Mouse (Mus musculus): ENCODE results near the gene Eva1b. TPM values are rescaled to one million over a fixed set of nuclear protein-coding genes. Genes with fewer than 3 reads are reported as not detected.

Gene Eva1b
- 10 to 100 TPM; 36.3 to 41.2 TPM for total RNA-seq (2021)
- long read RNA-seq, experiment 1, transcript Eva1b-202 (2 exons, 1,144 nt), result minor isoform, 15 of 73 reads
- long read RNA-seq, experiment 1, transcript Eva1b-203 (3 exons, 1,364 nt), result major isoform, 24 of 73 reads
- long read RNA-seq, experiment 1, transcript Eva1b-201 (3 exons, 1,689 nt), result minor isoform, 23 of 73 reads
- long read RNA-seq, experiment 1, partial matches to known transcripts, result 0 of 73 reads
- long read RNA-seq, experiment 1, other reads (novel, unspliced or antisense), result 11 of 73 reads
- long read RNA-seq, experiment 2, transcript Eva1b-202 (2 exons, 1,144 nt), result minor isoform, 6 of 33 reads
- long read RNA-seq, experiment 2, transcript Eva1b-203 (3 exons, 1,364 nt), result major isoform, 17 of 33 reads
- long read RNA-seq, experiment 2, transcript Eva1b-201 (3 exons, 1,689 nt), result minor isoform, 8 of 33 reads
- long read RNA-seq, experiment 2, partial matches to known transcripts, result 0 of 33 reads
- long read RNA-seq, experiment 2, other reads (novel, unspliced or antisense), result 2 of 33 reads

DNA sequence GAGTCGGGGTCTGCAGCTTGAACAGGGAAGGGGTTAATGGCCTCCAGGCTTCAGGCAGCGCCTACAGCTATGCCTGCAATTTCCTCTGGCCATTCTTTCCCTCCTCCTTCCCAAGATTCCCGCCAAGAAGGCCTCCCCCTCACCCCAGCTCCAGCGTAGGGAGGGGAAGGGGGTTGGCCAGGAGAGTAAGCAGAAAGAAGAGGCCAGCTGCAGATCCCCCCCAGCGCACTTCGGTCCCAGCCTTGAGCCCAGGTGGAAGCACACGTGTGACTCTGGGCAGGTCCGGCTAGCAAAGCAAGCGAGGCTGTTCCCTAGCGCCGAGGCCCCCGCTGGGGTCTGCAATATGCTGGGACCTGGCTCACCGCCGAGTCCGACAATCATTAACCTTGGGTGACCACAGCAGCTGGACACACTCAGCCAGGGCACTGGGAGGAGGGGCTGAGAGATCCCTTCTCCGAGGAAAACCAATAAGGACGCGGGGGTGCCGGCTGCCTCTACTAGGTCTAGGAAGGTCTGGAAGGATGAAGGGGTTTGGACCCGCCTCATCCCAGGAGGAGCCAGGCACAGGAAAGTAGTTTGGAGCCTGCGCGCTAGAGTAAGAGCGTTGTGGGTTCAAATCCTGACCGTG, at the start of gene Eva1b:
Eva1b (plus strand) TSS at position 212 of the 628 bp plus-strand sequence.
- DNase-seq, result peak; percentile 65

- DNase-seq, result no peak
Measured at GRCm38 (mm10) chr4:126099365-126099764, 48.2 kb upstream of the Eva1b start.

DNA sequence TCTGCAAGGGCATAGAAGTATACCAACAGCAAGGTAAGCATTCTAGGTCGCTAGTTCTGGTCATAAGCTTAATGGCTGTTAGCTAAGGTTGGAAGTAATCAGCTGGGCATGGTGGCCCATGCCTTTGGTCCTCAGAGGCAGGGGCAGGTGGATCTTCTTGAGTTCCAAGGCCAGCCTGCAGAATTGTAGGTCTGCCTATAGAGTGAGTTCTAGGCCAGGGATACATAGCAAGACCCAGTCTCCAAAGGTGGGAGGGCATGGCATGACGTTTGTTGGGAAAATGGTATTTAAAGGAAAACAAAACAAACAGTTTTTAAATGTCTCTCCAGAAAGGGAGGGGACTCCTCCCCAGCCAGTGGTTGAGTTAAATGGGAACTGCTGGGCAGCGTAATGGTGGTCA, 46.8 kb upstream of the Eva1b start:
- DNase-seq, result no peak

- no peak for DNase-seq
Measured at GRCm38 (mm10) chr4:126102061-126102841, 45.3 kb upstream of the Eva1b start.

DNA sequence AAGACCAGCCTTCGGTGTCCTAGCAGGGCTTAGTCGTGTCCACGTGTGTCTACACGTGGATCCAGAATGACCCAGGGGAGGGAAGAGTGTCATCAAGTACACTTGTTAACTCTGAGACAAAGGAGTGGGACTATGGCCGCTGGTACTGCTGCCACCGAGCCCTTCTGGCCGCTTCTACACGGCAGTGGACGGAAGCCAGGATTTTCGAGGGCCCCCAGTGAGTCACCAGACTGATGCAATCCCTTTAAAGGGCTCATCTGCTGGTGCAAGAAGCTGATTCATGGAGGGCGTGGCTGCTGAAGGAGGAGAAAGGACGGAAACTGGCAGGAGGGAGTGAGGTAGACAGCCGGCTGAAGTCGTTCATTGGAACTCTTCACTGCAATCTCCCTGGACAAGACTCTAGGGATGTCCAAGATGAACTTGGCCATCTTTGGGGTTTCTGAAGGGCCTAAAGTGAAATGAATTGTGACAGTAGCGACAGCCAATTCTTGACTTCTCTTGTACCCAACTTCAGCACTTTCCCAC, 44.4 kb upstream of the Eva1b start:
- peak; percentile 95 for DNase-seq

GRCm38 (mm10) chr4:126103590-126104068, 43.9 kb upstream of the Eva1b start, which contains the start of gene Stk40:
Gene Stk40, plus strand, starts transcription at chr4:126103957.
- peak; percentile 99 for DNase-seq

- DNase-seq, result peak; percentile 63
Measured at GRCm38 (mm10) chr4:126104261-126105075, 43.1 kb upstream of the Eva1b start.

- no peak for DNase-seq
Measured at GRCm38 (mm10) chr4:126105131-126105783, 42.3 kb upstream of the Eva1b start.

GRCm38 (mm10) chr4:126108061-126108740, 39.3 kb upstream of the Eva1b start:
- DNase-seq, result peak; percentile 78

GRCm38 (mm10) chr4:126109613-126110373, 37.8 kb upstream of the Eva1b start:
- DNase-seq, result peak; percentile 61

- DNase-seq, result peak; percentile 85
Measured at GRCm38 (mm10) chr4:126110374-126111152, 37.0 kb upstream of the Eva1b start.

GRCm38 (mm10) chr4:126111153-126111549, 36.4 kb upstream of the Eva1b start:
- DNase-seq, result peak; percentile 50

DNA sequence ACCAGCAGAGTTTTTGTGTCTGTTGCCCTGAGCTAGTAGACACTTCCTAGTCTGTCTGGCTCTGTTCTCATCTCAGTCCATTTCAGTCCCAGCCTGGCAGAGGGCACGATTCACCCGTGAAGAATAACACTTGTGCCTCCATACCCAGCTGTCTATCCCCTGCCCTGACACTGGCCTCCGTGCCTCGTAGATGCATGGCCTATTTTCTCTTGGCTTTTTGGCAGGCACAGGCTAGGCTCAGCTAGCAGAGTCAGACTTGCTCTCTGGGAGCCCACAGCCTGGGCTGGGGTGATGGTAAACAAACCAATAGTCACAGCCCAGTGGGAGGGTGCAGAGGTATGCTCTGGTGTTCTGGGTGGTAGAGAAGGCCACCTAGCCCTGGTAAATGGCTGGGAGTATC, 34.3 kb upstream of the Eva1b start:
- DNase-seq, result no peak

DNA sequence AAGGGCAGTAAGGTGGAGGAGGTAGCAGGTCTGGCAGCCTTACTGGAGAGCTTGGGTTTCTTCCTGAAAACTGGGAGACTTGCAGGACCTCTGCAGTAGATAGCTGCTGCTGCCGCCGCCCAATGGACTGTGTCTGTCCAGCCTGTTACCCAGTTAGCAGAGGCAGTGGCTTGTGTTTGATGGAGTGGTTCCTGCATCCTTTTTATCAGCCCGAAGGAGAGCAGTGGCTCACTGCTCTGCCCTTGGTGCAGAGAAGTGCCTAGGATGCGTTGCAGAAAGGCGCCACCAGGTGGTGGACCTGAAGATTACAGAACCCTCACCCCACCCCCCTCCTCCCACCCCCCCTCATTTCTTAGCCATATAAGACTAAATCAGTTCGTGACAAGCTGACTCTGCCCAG, 33.6 kb upstream of the Eva1b start:
- peak; percentile 82 for DNase-seq

- no peak for DNase-seq
Measured at GRCm38 (mm10) chr4:126115411-126115810, 32.1 kb upstream of the Eva1b start.

- no peak for DNase-seq
Measured at GRCm38 (mm10) chr4:126115871-126116521, 31.5 kb upstream of the Eva1b start.

GRCm38 (mm10) chr4:126117116-126117515, 30.4 kb upstream of the Eva1b start:
- peak; percentile 34 for DNase-seq

GRCm38 (mm10) chr4:126118651-126119050, 28.9 kb upstream of the Eva1b start:
- DNase-seq, result no peak
